Mouse (Mus musculus) adrenal gland, postnatal 0 days (tissue): ENCODE results near the gene Wnt3a. TPM values are rescaled to one million over a fixed set of nuclear protein-coding genes. Genes with fewer than 3 reads are reported as not detected.

ENCODE experiments used
- microRNA-seq: library from miRNA; unstranded; fragments of <30 nt; microRNA quantifications from one replicate; pipeline ENCODE4, GENCODE M21; 2016; ENCODE audit warnings: borderline replicate concordance; ENCODE audit not compliant: insufficient number of aligned reads
- polyA plus RNA-seq: library from polyadenylated mRNA; unstranded; fragments of >200 nt; fragmentation: Nextera tagmentation; extraction: Ambion mirVana; gene quantifications from 2 replicates; pipeline ENCODE4 v1.2.1, GENCODE M21; 2015

The Wnt3a gene
- not detected in 2 replicates for polyA plus RNA-seq

DNA sequence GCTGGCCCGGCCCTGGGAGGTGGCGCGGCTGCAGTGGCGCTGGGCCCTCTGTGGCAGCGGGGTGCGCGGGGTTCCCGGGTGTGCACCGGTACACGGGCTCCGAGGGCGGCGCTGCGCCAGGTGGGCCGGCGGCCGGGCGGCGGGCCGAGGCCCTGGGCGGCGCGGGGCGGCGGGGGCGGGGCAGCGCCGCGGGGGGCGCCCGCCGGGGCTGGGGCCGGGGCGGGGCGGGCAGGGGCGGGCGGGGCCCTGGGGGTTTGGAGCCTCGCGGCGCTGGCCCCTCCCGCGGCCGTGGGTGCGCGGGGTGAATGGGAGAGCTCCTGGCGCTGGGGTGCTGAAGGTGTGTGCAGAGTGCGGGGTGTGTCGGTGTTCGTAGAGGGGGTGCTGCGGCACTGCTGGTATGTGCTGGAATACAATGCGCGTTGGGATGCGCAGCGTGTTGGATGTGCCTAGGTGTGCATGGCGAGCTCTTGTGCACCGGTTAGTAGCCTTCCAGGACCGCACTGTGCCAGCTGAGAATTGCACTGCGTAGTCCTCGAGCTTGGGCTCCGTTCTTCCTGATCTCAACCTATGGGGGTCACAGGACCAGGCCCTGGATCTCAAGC lies at the start of gene Wnt3a:
Wnt3a (minus strand) TSS at position 51 of the 602 bp plus-strand sequence.

DNA sequence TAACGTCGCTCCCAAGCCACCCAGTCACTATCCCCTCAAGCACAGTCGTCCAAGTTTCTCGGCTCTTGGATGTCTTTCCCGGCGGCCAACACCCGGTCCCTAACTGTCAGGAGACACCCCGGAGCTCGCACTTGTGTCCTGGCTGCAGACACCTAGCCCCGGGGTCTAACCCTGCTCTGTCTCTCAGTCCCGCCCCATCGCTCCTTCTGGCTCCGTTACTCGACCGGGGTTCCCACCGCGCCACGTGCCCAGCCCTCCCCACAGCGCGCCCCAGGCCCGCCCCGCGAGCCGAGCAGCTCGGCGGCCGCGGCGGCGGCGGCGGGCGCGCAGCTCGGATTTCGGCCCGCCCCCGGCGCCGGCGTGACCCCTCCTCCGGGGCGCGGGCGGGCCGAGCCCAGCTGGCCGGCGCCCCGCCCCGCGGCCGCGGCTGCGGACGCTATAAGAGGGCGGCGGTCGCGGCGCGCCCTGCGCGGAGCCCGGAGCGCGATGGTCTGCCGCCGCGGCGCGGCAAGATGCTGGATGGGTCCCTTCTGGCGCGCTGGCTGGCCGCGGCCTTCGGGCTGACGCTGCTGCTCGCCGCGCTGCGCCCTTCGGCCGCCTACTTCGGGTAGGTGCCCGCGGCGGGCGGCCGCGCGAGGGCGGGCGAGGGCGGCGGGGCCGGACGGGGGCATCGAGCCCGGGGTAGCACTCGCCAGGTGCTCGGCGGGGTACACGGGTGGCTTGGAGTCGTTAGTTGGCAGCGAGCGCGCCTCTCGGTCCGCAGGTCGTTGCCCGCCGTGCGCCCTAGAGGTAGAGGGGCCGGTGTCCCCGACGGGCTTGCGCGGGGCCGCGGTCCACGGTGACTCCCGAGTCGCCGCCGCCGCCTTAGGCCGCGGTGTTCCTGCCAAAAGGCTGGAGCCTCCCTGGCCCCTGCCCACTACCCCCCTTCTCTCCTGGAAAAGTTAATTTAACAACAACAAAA lies 16.2 kb upstream of the Wnt3a start, which contains the start of gene Wnt9a:
Wnt9a (plus strand) TSS at position 468 of the 961 bp plus-strand sequence.

DNA sequence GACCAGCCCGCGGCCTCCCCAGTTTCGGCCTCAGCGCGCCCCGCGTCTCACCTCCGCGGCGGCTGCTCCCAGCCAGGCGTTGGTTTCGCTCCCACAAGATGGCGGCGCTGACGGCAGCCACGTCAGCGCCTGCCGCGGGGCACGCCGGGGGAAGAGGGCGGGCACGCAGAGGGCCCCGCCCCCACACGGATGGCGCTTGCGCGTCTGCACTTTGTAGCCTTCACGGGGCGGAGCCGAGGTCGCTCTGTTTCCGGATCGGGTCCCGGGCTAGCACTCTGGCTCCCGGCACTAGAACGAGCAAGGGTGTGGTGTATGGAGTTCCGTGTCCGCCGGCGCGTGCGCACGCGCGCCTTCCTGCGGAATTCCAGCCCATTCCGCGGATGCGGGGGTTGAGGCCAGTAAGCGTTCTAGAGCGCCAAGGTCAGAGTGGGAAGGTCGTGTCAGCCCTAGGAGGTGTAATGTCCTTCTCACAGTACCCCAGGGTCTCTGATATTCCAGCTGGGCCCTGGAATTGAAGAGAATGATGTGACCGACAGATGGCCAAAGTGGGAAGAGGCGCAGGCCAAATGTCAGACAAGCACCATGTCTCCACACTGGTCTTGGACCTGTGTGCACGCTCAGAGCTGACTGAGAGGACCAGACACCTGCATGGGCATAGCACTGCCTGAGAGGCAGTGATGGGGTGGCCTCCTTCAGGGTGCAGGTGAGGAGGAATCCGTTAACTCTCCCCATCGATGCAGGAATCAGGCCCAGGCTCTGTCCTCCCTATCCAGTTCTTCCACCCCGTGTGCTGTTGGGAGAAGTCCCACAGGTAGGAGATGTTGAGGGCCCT lies 62.2 kb downstream of the Wnt3a start, which contains the start of gene Arf1:
Arf1 (minus strand) TSS at position 149 of the 832 bp plus-strand sequence.

DNA sequence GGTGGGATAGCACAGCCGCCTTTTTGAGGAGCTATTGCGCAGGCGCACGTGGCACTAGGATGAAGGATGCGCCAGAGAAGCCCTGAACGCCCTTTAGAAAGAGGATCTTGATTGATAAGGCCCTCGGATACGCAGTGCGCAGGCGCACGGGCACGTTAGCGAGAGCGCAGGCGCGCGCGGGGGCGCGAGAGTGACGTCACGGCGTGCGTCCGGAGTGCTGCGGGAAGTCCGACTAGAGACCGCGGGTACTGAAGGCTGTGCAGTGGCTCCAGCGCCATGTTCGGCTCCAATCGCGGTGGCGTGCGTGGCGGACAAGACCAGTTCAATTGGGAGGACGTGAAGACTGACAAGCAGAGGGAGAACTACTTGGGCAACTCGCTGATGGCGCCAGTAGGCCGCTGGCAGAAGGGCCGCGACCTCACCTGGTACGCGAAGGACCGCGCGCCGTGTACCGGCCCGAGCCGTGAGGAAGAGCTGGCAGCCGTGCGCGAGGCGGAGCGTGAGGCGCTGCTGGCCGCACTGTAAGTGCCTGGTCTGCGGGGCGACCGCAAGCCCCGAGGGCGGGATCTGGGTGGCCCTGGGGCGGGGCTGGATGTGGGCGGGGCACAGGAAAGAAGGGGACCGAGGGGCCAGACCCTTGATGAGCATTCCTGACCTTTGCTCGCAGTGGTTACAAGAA lies 82.3 kb downstream of the Wnt3a start, which contains the start of gene 2310033P09Rik:
2310033P09Rik (plus strand) TSS at position 169 of the 679 bp plus-strand sequence.

GRCm38 (mm10) chr11:59202081-59202995 lies 88.2 kb downstream of the Wnt3a start, which contains the start of gene Mrpl55:
TSS of gene Mrpl55 (plus strand) at chr11:59202486.

Small RNA genes lying within 50 kb of the gene (microRNA-seq; reads per million reads assigned to microRNA genes)
- not detected for gene Gm24756

Other genes starting within 250 kb of the Wnt3a start
- 1.1 and 1.2 TPM in 2 replicates for gene Obscn, start 154.3 kb downstream of the Wnt3a start, polyA plus RNA-seq
- 7.5 and 10.7 TPM in 2 replicates for gene Iba57, start 127.0 kb downstream of the Wnt3a start, polyA plus RNA-seq
- 1.0 and 3.1 TPM in 2 replicates for gene Gjc2, start 107.5 kb downstream of the Wnt3a start, polyA plus RNA-seq
- 126 and 155 TPM in 2 replicates for gene Guk1, start 98.5 kb downstream of the Wnt3a start, polyA plus RNA-seq
- gene Mrpl55, start 88.3 kb downstream of the Wnt3a start, polyA plus RNA-seq: 89.0 and 102 TPM in 2 replicates
- 24.7 and 35.8 TPM in 2 replicates for gene 2310033P09Rik, start 82.4 kb downstream of the Wnt3a start, polyA plus RNA-seq
- 427 and 542 TPM in 2 replicates for gene Arf1, start 62.5 kb downstream of the Wnt3a start, polyA plus RNA-seq
- 2.5 and 3.6 TPM in 2 replicates for gene Wnt9a, start 16.2 kb upstream of the Wnt3a start, polyA plus RNA-seq
- not detected in 2 replicates for gene Prss38, start 84.9 kb upstream of the Wnt3a start, polyA plus RNA-seq
- 4.7 and 5.4 TPM in 2 replicates for gene Jmjd4, start 159.3 kb upstream of the Wnt3a start, polyA plus RNA-seq
- gene Snap47, start 160.4 kb upstream of the Wnt3a start, polyA plus RNA-seq: 115 and 121 TPM in 2 replicates
- 8.6 and 10.4 TPM in 2 replicates for gene Zfp867, start 181.7 kb upstream of the Wnt3a start, polyA plus RNA-seq
- 10.4 and 15.0 TPM in 2 replicates for gene Zkscan17, start 236.0 kb upstream of the Wnt3a start, polyA plus RNA-seq